Comparison of ENCODE assay signal across 8 mouse cellular contexts in the genomic region with DNA sequence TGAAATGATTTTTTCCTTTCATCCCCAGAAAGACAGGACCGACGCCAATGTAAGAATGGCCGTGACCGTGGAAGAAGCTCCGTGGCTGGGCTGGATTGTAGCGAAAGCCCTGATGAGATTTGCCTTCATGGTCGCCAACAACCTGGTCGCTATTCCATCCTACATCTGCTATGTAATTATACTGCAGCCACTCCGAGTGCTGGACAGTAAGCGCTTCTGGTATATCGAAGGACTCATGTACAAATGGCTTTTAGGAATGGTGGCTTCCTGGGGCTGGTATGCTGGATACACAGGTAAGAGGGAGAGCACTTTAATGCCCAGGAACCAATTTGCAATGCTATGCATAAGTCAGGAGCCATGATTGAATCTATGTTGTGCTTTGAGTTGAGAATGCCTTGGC. TPM values are rescaled to one million over a fixed set of nuclear protein-coding genes. Genes with fewer than 3 reads are reported as not detected.
DNase-seq lines count a peak whose midpoint lies in the region; ATAC-seq and TF ChIP-seq lines count a peak whose summit lies in the region.

No protein-coding gene starts in this region.

- ATAC-seq in lung, postnatal 0 days, result no peak
- ATAC-seq in hindbrain, postnatal 0 days, result no peak; the same call in 1 of the 2 replicates
- ATAC-seq in midbrain, embryonic 15.5 days (replicated peaks), result no peak

- H3K4me2 ChIP-seq in lung, postnatal 0 days (replicated peaks; ENCODE audit: low read depth, low read length), result peak overlapping the region; percentile 97
- peak overlapping the region; percentile 90 for H3K4me2 ChIP-seq in hindbrain, postnatal 0 days (ENCODE audit: low read depth, low read length)
- H3K4me2 ChIP-seq in midbrain, embryonic 15.5 days, result peak overlapping the region; percentile 62

- H3K9ac ChIP-seq in lung, postnatal 0 days (replicated peaks; ENCODE audit: low read depth), result peak overlapping the region; percentile 93
- H3K9ac ChIP-seq in hindbrain, postnatal 0 days (replicated peaks; ENCODE audit: low read length), result peak overlapping the region; percentile 95
- H3K9ac ChIP-seq in midbrain, embryonic 15.5 days, result peak overlapping the region; percentile 96

- 0 out of 2 replicates have a peak, but pooled peaks have one; percentile 6 for TF ChIP-seq POLR2A in cerebellum, adult 2 months (IDR thresholded peaks at IDR 0.05; ENCODE audit: borderline replicate concordance, insufficient read depth, low read length)

- no peaks in the 10 kb centered on the region for H3K9me3 ChIP-seq in lung, postnatal 0 days (ENCODE audit: low read length)
- no peaks in the 10 kb centered on the region for H3K9me3 ChIP-seq in hindbrain, postnatal 0 days (ENCODE audit: low read length)
- H3K9me3 ChIP-seq in midbrain, embryonic 15.5 days, result no peaks in the 10 kb centered on the region

- peaks cover 2% of the 10 kb centered on the region; the same call in 1 of the 2 replicates for H3K36me3 ChIP-seq in lung, postnatal 0 days (ENCODE audit: insufficient read depth, low read length)
- peaks cover 9% of the 10 kb centered on the region; the same call in 1 of the 2 replicates for H3K36me3 ChIP-seq in hindbrain, postnatal 0 days (ENCODE audit: insufficient read depth, low read length)
- H3K36me3 ChIP-seq in midbrain, embryonic 15.5 days (replicated peaks), result 0 out of 2 replicates have a peak, but pooled peaks cover 7% of the 10 kb centered on the region

- 0 out of 2 replicates have a peak overlapping the region, but pooled peaks have one; percentile 30 for H3K27ac ChIP-seq in cerebellum, adult 2 months (ENCODE audit: insufficient read depth, low read length)
- no peak overlapping the region for H3K27ac ChIP-seq in lung, postnatal 0 days (ENCODE audit: low read length)
- H3K27ac ChIP-seq in hindbrain, postnatal 0 days, result peak overlapping the region; percentile 96
- H3K27ac ChIP-seq in midbrain, embryonic 15.5 days, result peak overlapping the region; percentile 93

- H3K4me1 ChIP-seq in cerebellum, adult 2 months (ENCODE audit: control insufficient read depth, insufficient read depth, low read length), result peaks cover 10% of the 10 kb centered on the region
- H3K4me1 ChIP-seq in lung, postnatal 0 days (ENCODE audit: insufficient read depth, low read depth, low read length), result 0 out of 2 replicates have a peak, but pooled peaks cover 3% of the 10 kb centered on the region
- H3K4me1 ChIP-seq in hindbrain, postnatal 0 days (ENCODE audit: insufficient read depth, low read length), result peaks cover 5% of the 10 kb centered on the region; the same call in 1 of the 2 replicates
- peaks cover 39% of the 10 kb centered on the region for H3K4me1 ChIP-seq in midbrain, embryonic 15.5 days

- intact Hi-C loops in gastrocnemius, postnatal 36 days (cut with DNase I), result loop anchor here (5.0 kb wide), 1 partner anchor 92 kb away; no protein-coding TSS in a partner anchor

- 6% methylated on average over 11 of the region's 11 CpGs for WGBS in cerebellum, adult 2 months
- WGBS in lung, postnatal 0 days, result 20% methylated on average over 11 of the region's 11 CpGs
- 11% methylated on average over 11 of the region's 11 CpGs for WGBS in hindbrain, postnatal 0 days
- 4% methylated on average over 11 of the region's 11 CpGs for WGBS in midbrain, embryonic 15.5 days

- H3K4me3 ChIP-seq in cerebellum, adult 2 months (replicated peaks; ENCODE audit: insufficient read depth, low read depth, low read length), result peak overlapping the region; percentile 80
- H3K4me3 ChIP-seq in lung, postnatal 0 days (ENCODE audit: low read depth, low read length), result peak overlapping the region; percentile 88
- H3K4me3 ChIP-seq in hindbrain, postnatal 0 days (ENCODE audit: low read length), result peak overlapping the region; percentile 91
- H3K4me3 ChIP-seq in midbrain, embryonic 15.5 days, result peak overlapping the region; percentile 73

- DNase-seq in cerebellum, adult 2 months, result peak; percentile 31 to 45
- no peak for DNase-seq in cerebellum, postnatal 10 days
- DNase-seq in lung, postnatal 0 days (ENCODE audit: low spot score), result no peak
- DNase-seq in lung, postnatal 10 days, result no peak
- peak; percentile 39 for DNase-seq in hindbrain, postnatal 0 days (ENCODE audit: low spot score)
- no peak for DNase-seq in gastrocnemius, postnatal 36 days
- DNase-seq in thymus, postnatal 4 days, result no peak

- no peak for TF ChIP-seq CTCF in cerebellum, adult 2 months (IDR thresholded peaks at IDR 0.05; ENCODE audit: borderline replicate concordance, insufficient read depth, low read depth, low read length)
- TF ChIP-seq CTCF in lung, postnatal 0 days (IDR thresholded peaks at IDR 0.05), result no peak
- no peak for TF ChIP-seq CTCF in hindbrain, postnatal 0 days (IDR thresholded peaks at IDR 0.05; ENCODE audit: low read depth)

- no peaks in the 10 kb centered on the region for H3K27me3 ChIP-seq in cerebellum, adult 2 months (ENCODE audit: control insufficient read depth, insufficient read depth, low read length)
- H3K27me3 ChIP-seq in lung, postnatal 0 days (replicated peaks; ENCODE audit: insufficient read depth, low read length), result no peaks in the 10 kb centered on the region
- H3K27me3 ChIP-seq in hindbrain, postnatal 0 days (ENCODE audit: insufficient read depth, low read length), result no peaks in the 10 kb centered on the region
- no peaks in the 10 kb centered on the region for H3K27me3 ChIP-seq in midbrain, embryonic 15.5 days (replicated peaks)

- no peak for TF ChIP-seq EP300 in lung, postnatal 0 days (IDR thresholded peaks at IDR 0.05)

RNA-seq across cellular contexts. Expression of gene Lpgat1, which starts 1.7 kb away (rescaled TPM):
- polyA plus RNA-seq in cerebellum, adult 2 months (2012; rRNA removed), result 73.3 and 77.5 TPM in 2 replicates
- polyA plus RNA-seq in lung, postnatal 0 days (2015; fragmentation: Nextera tagmentation; extraction: Ambion mirVana), result 28.7 and 30.1 TPM in 2 replicates
- 44.2 and 49.9 TPM in 2 replicates for total RNA-seq in hindbrain, postnatal 0 days (2014; rRNA removed)
- polyA plus RNA-seq in hindbrain, postnatal 0 days (2015; fragmentation: Nextera tagmentation; extraction: Ambion mirVana), result 46.7 and 47.7 TPM in 2 replicates
- 39.8 and 40.1 TPM in 2 replicates for polyA plus RNA-seq in midbrain, embryonic 15.5 days (2015; fragmentation: Nextera tagmentation; extraction: Ambion mirVana)
- 10 to 100 TPM; 22.8 to 29.5 TPM for total RNA-seq in gastrocnemius, postnatal 36 days (2021)

Comparison
In these comparisons a context has a peak if more than half of its experiments do, and no peak if none do; other contexts are left out.
1. DNase-seq: peak in cerebellum, adult 2 months (2 of 2) and hindbrain, postnatal 0 days (single experiment); none in cerebellum, postnatal 10 days (0 of 2), lung, postnatal 0 days (single experiment), lung, postnatal 10 days (single experiment), gastrocnemius, postnatal 36 days (0 of 2) and thymus, postnatal 4 days (single experiment).
2. Peak in every context shown above with its lines, with median percentiles within 50 percentile points of each other: H3K4me3 ChIP-seq, H3K4me2 ChIP-seq and H3K9ac ChIP-seq.